In genomic region chr2:165594907-165595675, GRCm38 (mm10) we compare ENCODE assay signal across 9 mouse cellular contexts. TPM values are rescaled to one million over a fixed set of nuclear protein-coding genes. Genes with fewer than 3 reads are reported as not detected.
DNase-seq lines count a peak whose midpoint lies in the region; ATAC-seq lines count a peak whose summit lies in the region.
"Had no signal": no experiment of that assay in that cellular context is flagged by ENCODE, and none has a peak within 500 bp of the region (broad histone marks: within the 10 kb centered on the region; RNA-seq: fewer than 3 reads in every experiment).

Gene Eya2, plus strand, starts transcription at chr2:165595032.

- under 1% methylated on average over 81 of the region's 83 CpGs for WGBS in heart, embryonic 11.5 days (ENCODE audit: insufficient replicate concordance)
- WGBS in forebrain, embryonic 16.5 days = under 1% methylated on average over 48 of the region's 83 CpGs
- WGBS in limb, embryonic 13.5 days = under 1% methylated on average over 72 of the region's 83 CpGs
- WGBS in stomach, embryonic 15.5 days = under 1% methylated on average over 63 of the region's 83 CpGs

- H3K36me3 ChIP-seq in heart, embryonic 11.5 days (ENCODE audit: control insufficient read depth, insufficient read depth, low read length) = no peaks in the 10 kb centered on the region
- H3K36me3 ChIP-seq in forebrain, embryonic 16.5 days (ENCODE audit: control insufficient read depth, insufficient read depth) = no peaks in the 10 kb centered on the region
- H3K36me3 ChIP-seq in limb, embryonic 13.5 days = no peaks in the 10 kb centered on the region
- no peaks in the 10 kb centered on the region for H3K36me3 ChIP-seq in stomach, embryonic 15.5 days

- no peaks in the 10 kb centered on the region for H3K9me3 ChIP-seq in heart, embryonic 11.5 days (replicated peaks; ENCODE audit: control insufficient read depth, low read length)
- H3K9me3 ChIP-seq in forebrain, embryonic 16.5 days (ENCODE audit: control insufficient read depth, low read length) = no peaks in the 10 kb centered on the region
- H3K9me3 ChIP-seq in limb, embryonic 13.5 days = 0 out of 2 replicates have a peak, but pooled peaks cover 6% of the 10 kb centered on the region
- no peaks in the 10 kb centered on the region for H3K9me3 ChIP-seq in stomach, embryonic 15.5 days

- no peak within 1 kb of the TSS for H3K27ac ChIP-seq in heart, embryonic 11.5 days (ENCODE audit: low read depth, low read length)
- no peak within 1 kb of the TSS for H3K27ac ChIP-seq in forebrain, embryonic 16.5 days (ENCODE audit: low read length)
- peak within 1 kb of the TSS; percentile 55 for H3K27ac ChIP-seq in limb, embryonic 13.5 days
- H3K27ac ChIP-seq in stomach, embryonic 15.5 days = no peak within 1 kb of the TSS

- no peak for DNase-seq in heart, adult 8-10 months (ENCODE audit: low spot score)
- peak; percentile 35 for DNase-seq in R1 (ENCODE audit: low read depth, low spot score)
- no peak for DNase-seq in layer of hippocampus, adult 8-10 months (ENCODE audit: low spot score in 2 of 2)

- peaks cover 52% of the 10 kb centered on the region for H3K27me3 ChIP-seq in heart, embryonic 11.5 days (ENCODE audit: control insufficient read depth, insufficient read depth, low read length)
- H3K27me3 ChIP-seq in forebrain, embryonic 16.5 days (replicated peaks; ENCODE audit: control insufficient read depth, insufficient read depth, low read length) = peaks cover 30% of the 10 kb centered on the region
- peaks cover 71% of the 10 kb centered on the region for H3K27me3 ChIP-seq in limb, embryonic 13.5 days
- H3K27me3 ChIP-seq in stomach, embryonic 15.5 days (replicated peaks) = peaks cover 27% of the 10 kb centered on the region

- peaks cover 4% of the 10 kb centered on the region; the same call in 1 of the 2 replicates for H3K4me1 ChIP-seq in heart, embryonic 11.5 days (ENCODE audit: control insufficient read depth, insufficient read depth, low read length)
- peaks cover 13% of the 10 kb centered on the region for H3K4me1 ChIP-seq in forebrain, embryonic 16.5 days (replicated peaks; ENCODE audit: control insufficient read depth, insufficient read depth, low read length)
- peaks cover 47% of the 10 kb centered on the region for H3K4me1 ChIP-seq in limb, embryonic 13.5 days
- peaks cover 5% of the 10 kb centered on the region for H3K4me1 ChIP-seq in stomach, embryonic 15.5 days

- H3K9ac ChIP-seq in heart, embryonic 11.5 days (ENCODE audit: low read depth, low read length) = 0 out of 2 replicates have a peak within 1 kb of the TSS, but pooled peaks have one; percentile 16
- H3K9ac ChIP-seq in forebrain, embryonic 16.5 days (replicated peaks; ENCODE audit: low read depth, low read length) = peak within 1 kb of the TSS; percentile 66
- peak within 1 kb of the TSS; percentile 81 for H3K9ac ChIP-seq in limb, embryonic 13.5 days
- peak within 1 kb of the TSS; percentile 34; the same call in 1 of the 2 replicates for H3K9ac ChIP-seq in stomach, embryonic 15.5 days

- H3K4me3 ChIP-seq in heart, embryonic 11.5 days (ENCODE audit: low read depth, low read length) = peak within 1 kb of the TSS; percentile 50
- peak within 1 kb of the TSS; percentile 57 for H3K4me3 ChIP-seq in forebrain, embryonic 16.5 days (replicated peaks; ENCODE audit: low read length)
- H3K4me3 ChIP-seq in limb, embryonic 13.5 days = peak within 1 kb of the TSS; percentile 68
- H3K4me3 ChIP-seq in stomach, embryonic 15.5 days (replicated peaks) = peak within 1 kb of the TSS; percentile 53

- ATAC-seq in heart, embryonic 11.5 days (replicated peaks; ENCODE audit: insufficient number of reproducible peaks, low FRiP score, low TSS enrichment) = 0 out of 2 replicates have a peak, but pooled peaks have one; percentile 35
- peak; percentile 54 for ATAC-seq in forebrain, embryonic 16.5 days
- ATAC-seq in limb, embryonic 13.5 days (ENCODE audit: low FRiP score, low read depth) = peak; percentile 59
- peak; percentile 35; the same call in 1 of the 2 replicates for ATAC-seq in stomach, embryonic 15.5 days (ENCODE audit: insufficient read depth, low FRiP score, low read depth)
- ATAC-seq in granulocyte monocyte progenitor cell, adult 5-6 weeks (replicated peaks; ENCODE audit: poor library complexity, severe bottlenecking) = no peak

- H3K4me2 ChIP-seq in heart, embryonic 11.5 days = peak within 1 kb of the TSS; percentile 92
- peak within 1 kb of the TSS; percentile 89 for H3K4me2 ChIP-seq in forebrain, embryonic 16.5 days (ENCODE audit: low read length)
- peak within 1 kb of the TSS; percentile 95 for H3K4me2 ChIP-seq in limb, embryonic 13.5 days (replicated peaks)
- peak within 1 kb of the TSS; percentile 88 for H3K4me2 ChIP-seq in stomach, embryonic 15.5 days

RNA-seq across cellular contexts. Expression of gene Eya2, which starts in this region (rescaled TPM):
- 0.72 and 1.8 TPM in 2 replicates for polyA plus RNA-seq in heart, embryonic 11.5 days (2014; fragmentation: Nextera tagmentation; extraction: Ambion mirVana)
- total RNA-seq in heart, adult 8-10 months (2022) = 1 to 10 TPM in 3 of 4 experiments, under 1 TPM in 1; 0.65 to 1.2 (median 1.1) TPM
- 3.5 and 4.6 TPM in 2 replicates for polyA plus RNA-seq in forebrain, embryonic 16.5 days (2015; fragmentation: Nextera tagmentation; extraction: Ambion mirVana)
- polyA plus RNA-seq in limb, embryonic 13.5 days (2015; fragmentation: Nextera tagmentation; extraction: Ambion mirVana) = 17.2 and 17.5 TPM in 2 replicates
- polyA plus RNA-seq in stomach, embryonic 15.5 days (2015; fragmentation: Nextera tagmentation; extraction: Ambion mirVana) = 8.6 and 10.3 TPM in 2 replicates
- 1 to 10 TPM; 2.6 to 4.5 (median 3.0) TPM for total RNA-seq in layer of hippocampus, adult 8-10 months (2022)
- 6.0 TPM in 1 of 2 replicates, not detected in the other for total RNA-seq in granulocyte monocyte progenitor cell, adult 5-6 weeks (2014; fragmentation: Nextera tagmentation)
- 0.30 and 1.4 TPM in 2 replicates for total RNA-seq in granulocyte monocyte progenitor cell, adult 5-6 weeks (2017)
- total RNA-seq: MEL had no signal

Comparison
In these comparisons a context has a peak if more than half of its experiments do, and no peak if none do; other contexts are left out.
1. H3K9ac ChIP-seq: peak in every context shown above with its lines; median percentile 81 in limb, embryonic 13.5 days; 66 in forebrain, embryonic 16.5 days; 34 in stomach, embryonic 15.5 days; 16 in heart, embryonic 11.5 days.